Mouse (Mus musculus): Measurements from ENCODE around the gene Prrc2b. TPM values are rescaled to one million over a fixed set of nuclear protein-coding genes. Genes with fewer than 3 reads are reported as not detected.

The Prrc2b gene
- polyA plus RNA-seq, 1 experiment from 2014 or later = 49.7 TPM

- peak; percentile 54 for ATAC-seq
- Histone ChIP-seq H3K4me3 (ENCODE audit: low read length) (peak overlapping the region; percentile 67), H3K36me3 (ENCODE audit: control insufficient read depth, insufficient read depth, low read length) (peaks cover 19% of the 10 kb centered on the region), H3K9ac (ENCODE audit: low read depth, low read length) (peak overlapping the region; percentile 77), H3K4me1 (ENCODE audit: control insufficient read depth, insufficient read depth, low read depth, low read length) (peaks cover 21% of the 10 kb centered on the region), H3K27ac (ENCODE audit: low read depth, low read length) (peak overlapping the region; percentile 85), H3K27me3 (replicated peaks; ENCODE audit: control insufficient read depth, insufficient read depth, low read length) (no peaks in the 10 kb centered on the region), H3K9me3 (ENCODE audit: control insufficient read depth, low read length) (no peaks in the 10 kb centered on the region), H3K4me2 (ENCODE audit: low read length) (peak overlapping the region; percentile 88)
- under 1% methylated on average over 20 of the region's 20 CpGs for WGBS
Observed at GRCm38 (mm10) chr2:32236760-32237487, 86.0 kb downstream of the Prrc2b start.

GRCm38 (mm10) chr2:32237571-32237970, 86.7 kb downstream of the Prrc2b start:
- Histone ChIP-seq H3K4me2 (ENCODE audit: low read length) (peak overlapping the region; percentile 88), H3K9me3 (ENCODE audit: control insufficient read depth, low read length) (no peaks in the 10 kb centered on the region), H3K27me3 (replicated peaks; ENCODE audit: control insufficient read depth, insufficient read depth, low read length) (no peaks in the 10 kb centered on the region), H3K9ac (ENCODE audit: low read depth, low read length) (peak overlapping the region; percentile 77), H3K36me3 (ENCODE audit: control insufficient read depth, insufficient read depth, low read length) (peaks cover 13% of the 10 kb centered on the region), H3K4me3 (ENCODE audit: low read length) (peak overlapping the region; percentile 67), H3K4me1 (ENCODE audit: control insufficient read depth, insufficient read depth, low read depth, low read length) (peaks cover 21% of the 10 kb centered on the region), H3K27ac (ENCODE audit: low read depth, low read length) (no peak overlapping the region; the same call in 1 of the 2 replicates)
- 39% methylated on average over 4 of the region's 4 CpGs for WGBS
- ATAC-seq = no peak

- Histone ChIP-seq H3K4me3 (ENCODE audit: low read length) (no peak overlapping the region), H3K4me2 (ENCODE audit: low read length) (no peak overlapping the region), H3K36me3 (ENCODE audit: control insufficient read depth, insufficient read depth, low read length) (peaks cover 3% of the 10 kb centered on the region), H3K4me1 (ENCODE audit: control insufficient read depth, insufficient read depth, low read depth, low read length) (peaks cover 21% of the 10 kb centered on the region), H3K27ac (ENCODE audit: low read depth, low read length) (no peak overlapping the region), H3K9ac (ENCODE audit: low read depth, low read length) (no peak overlapping the region), H3K9me3 (ENCODE audit: control insufficient read depth, low read length) (no peaks in the 10 kb centered on the region), H3K27me3 (replicated peaks; ENCODE audit: control insufficient read depth, insufficient read depth, low read length) (no peaks in the 10 kb centered on the region)
- no peak for ATAC-seq
- WGBS = 94% methylated on average over 9 of the region's 9 CpGs
Observed at GRCm38 (mm10) chr2:32238708-32239435, 88.0 kb downstream of the Prrc2b start.

- H3K9me3 ChIP-seq (ENCODE audit: control insufficient read depth, low read length) = no peaks in the 10 kb centered on the region
- 83% methylated on average over 5 of the region's 5 CpGs for WGBS
- ATAC-seq = no peak
Observed at GRCm38 (mm10) chr2:32240591-32240990, 89.7 kb downstream of the Prrc2b start.

GRCm38 (mm10) chr2:32242986-32243385, 92.1 kb downstream of the Prrc2b start:
- H3K27ac ChIP-seq (ENCODE audit: low read depth, low read length) = no peak overlapping the region
- H3K36me3 ChIP-seq (ENCODE audit: control insufficient read depth, insufficient read depth, low read length) = peaks cover 3% of the 10 kb centered on the region; the same call in 1 of the 2 replicates
- no peaks in the 10 kb centered on the region for H3K27me3 ChIP-seq (replicated peaks; ENCODE audit: control insufficient read depth, insufficient read depth, low read length)
- no peaks in the 10 kb centered on the region for H3K9me3 ChIP-seq (ENCODE audit: control insufficient read depth, low read length)
- no peak for ATAC-seq
- 90% methylated on average over 4 of the region's 4 CpGs for WGBS
- H3K4me2 ChIP-seq (ENCODE audit: low read length) = no peak overlapping the region
- no peak overlapping the region for H3K4me3 ChIP-seq (ENCODE audit: low read length)
- H3K4me1 ChIP-seq (ENCODE audit: control insufficient read depth, insufficient read depth, low read depth, low read length) = peaks cover 1% of the 10 kb centered on the region
- no peak overlapping the region for H3K9ac ChIP-seq (ENCODE audit: low read depth, low read length)

More at GRCm38 (mm10) chr2:32240591-32240990, 89.7 kb downstream of the Prrc2b start:
- Histone ChIP-seq H3K4me2 (ENCODE audit: low read length) (no peak overlapping the region), H3K27me3 (replicated peaks; ENCODE audit: control insufficient read depth, insufficient read depth, low read length) (no peaks in the 10 kb centered on the region), H3K36me3 (ENCODE audit: control insufficient read depth, insufficient read depth, low read length) (no peaks in the 10 kb centered on the region; the same call in 1 of the 2 replicates), H3K4me3 (ENCODE audit: low read length) (no peak overlapping the region), H3K9ac (ENCODE audit: low read depth, low read length) (no peak overlapping the region), H3K4me1 (ENCODE audit: control insufficient read depth, insufficient read depth, low read depth, low read length) (peaks cover 11% of the 10 kb centered on the region), H3K27ac (ENCODE audit: low read depth, low read length) (no peak overlapping the region)

- ATAC-seq = no peak
- Histone ChIP-seq H3K9me3 (ENCODE audit: control insufficient read depth, low read length) (no peaks in the 10 kb centered on the region), H3K9ac (ENCODE audit: low read depth, low read length) (no peak overlapping the region), H3K4me3 (ENCODE audit: low read length) (no peak overlapping the region), H3K4me2 (ENCODE audit: low read length) (no peak overlapping the region), H3K27ac (ENCODE audit: low read depth, low read length) (no peak overlapping the region), H3K36me3 (ENCODE audit: control insufficient read depth, insufficient read depth, low read length) (peaks cover 15% of the 10 kb centered on the region), H3K27me3 (replicated peaks; ENCODE audit: control insufficient read depth, insufficient read depth, low read length) (no peaks in the 10 kb centered on the region), H3K4me1 (ENCODE audit: control insufficient read depth, insufficient read depth, low read depth, low read length) (no peaks in the 10 kb centered on the region)
- WGBS = 90% methylated on average over 4 of the region's 4 CpGs
Observed at GRCm38 (mm10) chr2:32246741-32247140, 95.9 kb downstream of the Prrc2b start.

GRCm38 (mm10) chr2:32248377-32249361, 97.8 kb downstream of the Prrc2b start:
- 85% methylated on average over 10 of the region's 10 CpGs for WGBS
- H3K9ac ChIP-seq (ENCODE audit: low read depth, low read length) = no peak overlapping the region
- no peaks in the 10 kb centered on the region for H3K27me3 ChIP-seq (replicated peaks; ENCODE audit: control insufficient read depth, insufficient read depth, low read length)
- H3K27ac ChIP-seq (ENCODE audit: low read depth, low read length) = no peak overlapping the region
- H3K4me1 ChIP-seq (ENCODE audit: control insufficient read depth, insufficient read depth, low read depth, low read length) = no peaks in the 10 kb centered on the region
- no peak for ATAC-seq
- H3K9me3 ChIP-seq (ENCODE audit: control insufficient read depth, low read length) = no peaks in the 10 kb centered on the region
- no peak overlapping the region for H3K4me3 ChIP-seq (ENCODE audit: low read length)
- no peak overlapping the region for H3K4me2 ChIP-seq (ENCODE audit: low read length)
- peaks cover 22% of the 10 kb centered on the region for H3K36me3 ChIP-seq (ENCODE audit: control insufficient read depth, insufficient read depth, low read length)

GRCm38 (mm10) chr2:32251791-32252527, 101.1 kb downstream of the Prrc2b start:
- Histone ChIP-seq H3K27me3 (replicated peaks; ENCODE audit: control insufficient read depth, insufficient read depth, low read length) (no peaks in the 10 kb centered on the region), H3K27ac (ENCODE audit: low read depth, low read length) (no peak overlapping the region), H3K9me3 (ENCODE audit: control insufficient read depth, low read length) (no peaks in the 10 kb centered on the region), H3K4me3 (ENCODE audit: low read length) (no peak overlapping the region), H3K4me2 (ENCODE audit: low read length) (no peak overlapping the region), H3K4me1 (ENCODE audit: control insufficient read depth, insufficient read depth, low read depth, low read length) (no peaks in the 10 kb centered on the region), H3K9ac (ENCODE audit: low read depth, low read length) (no peak overlapping the region), H3K36me3 (ENCODE audit: control insufficient read depth, insufficient read depth, low read length) (peaks cover 41% of the 10 kb centered on the region)
- WGBS = 86% methylated on average over 12 of the region's 12 CpGs
- ATAC-seq = no peak
